ENCODE assay signal across 8 mouse cellular contexts in the genomic region with DNA sequence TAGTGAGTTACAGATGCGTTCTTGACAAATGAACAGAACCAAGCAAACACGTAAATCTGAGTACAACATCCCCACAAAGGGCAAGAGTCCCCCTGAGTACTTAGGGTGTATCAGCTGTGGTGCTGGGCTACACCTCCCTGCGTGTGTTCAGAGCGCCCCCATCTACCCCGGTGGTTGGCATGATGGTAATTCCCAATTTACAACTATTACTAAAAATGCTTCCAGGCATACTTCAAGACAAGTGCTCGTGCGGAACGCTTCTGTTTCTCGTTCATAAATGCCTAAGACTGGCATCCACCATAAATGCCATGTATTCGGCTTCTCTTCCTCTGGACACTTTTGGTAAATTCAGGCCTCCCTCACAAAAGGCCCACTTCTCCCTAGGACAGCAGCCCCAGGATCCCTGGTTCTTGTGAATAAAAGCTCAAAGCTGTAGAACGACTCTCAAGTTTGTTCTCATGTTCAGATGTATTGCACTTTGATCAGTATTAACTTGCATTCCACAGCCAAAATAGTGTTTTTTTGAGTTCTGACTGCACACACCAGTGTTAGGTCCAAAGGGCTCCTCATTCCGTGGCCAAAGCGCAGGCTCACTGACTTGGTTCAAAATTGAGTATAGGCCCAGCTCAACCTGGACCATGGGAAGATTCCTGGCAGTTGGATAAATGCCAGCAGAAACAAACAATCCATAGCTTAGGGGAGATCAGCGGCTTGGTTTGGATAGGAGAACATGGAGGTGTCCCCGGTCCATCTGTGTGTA. TPM values are rescaled to one million over a fixed set of nuclear protein-coding genes. Genes with fewer than 3 reads are reported as not detected.
DNase-seq lines count a peak whose midpoint lies in the region; ATAC-seq lines count a peak whose summit lies in the region.

No protein-coding gene starts in this region.

- H3K9me3 ChIP-seq in forebrain, embryonic 14.5 days (replicated peaks; ENCODE audit: control insufficient read depth, low read length) = no peaks in the 10 kb centered on the region
- H3K9me3 ChIP-seq in hindbrain, embryonic 12.5 days (replicated peaks) = no peaks in the 10 kb centered on the region

- DNase-seq in CD4-positive, CD25-positive, alpha-beta regulatory T cell, adult 2 months (ENCODE audit: low read depth, low spot score) = peak; percentile 71
- peak; percentile 42 for DNase-seq in adrenal gland, adult 8-10 months
- peak; percentile 51 for DNase-seq in forebrain, embryonic 14.5 days (ENCODE audit: low spot score)
- DNase-seq in layer of hippocampus, postnatal 14 days (ENCODE audit: low spot score in 2 of 2) = peak; percentile 9 to 16
- DNase-seq in retina, postnatal 1 day = peak; percentile 31
- peak; percentile 26 for DNase-seq in urinary bladder, postnatal 25 days (ENCODE audit: low spot score)

- peaks cover 14% of the 10 kb centered on the region for H3K36me3 ChIP-seq in forebrain, embryonic 14.5 days (ENCODE audit: control insufficient read depth, insufficient read depth, low read length)
- H3K36me3 ChIP-seq in hindbrain, embryonic 12.5 days = no peaks in the 10 kb centered on the region
- peaks cover 1% of the 10 kb centered on the region; the same call in 1 of the 2 replicates for H3K36me3 ChIP-seq in macrophage (ENCODE audit: inconsistent target)

- peaks cover 7% of the 10 kb centered on the region for H3K4me1 ChIP-seq in forebrain, embryonic 14.5 days (ENCODE audit: control insufficient read depth, insufficient read depth, low read length)
- H3K4me1 ChIP-seq in hindbrain, embryonic 12.5 days = 0 out of 2 replicates have a peak, but pooled peaks cover 6% of the 10 kb centered on the region

- peak; percentile 79; the same call in 1 of the 2 replicates for ATAC-seq in forebrain, embryonic 14.5 days
- ATAC-seq in hindbrain, embryonic 12.5 days (ENCODE audit: low FRiP score) = peak; percentile 72

- WGBS in forebrain, embryonic 14.5 days = 46% methylated on average over 15 of the region's 15 CpGs
- WGBS in hindbrain, embryonic 12.5 days = 44% methylated on average over 15 of the region's 15 CpGs
- 39% methylated on average over 15 of the region's 15 CpGs for WGBS in macrophage (ENCODE audit: missing documents)

- H3K4me3 ChIP-seq in forebrain, embryonic 14.5 days (ENCODE audit: low read depth, low read length) = peak overlapping the region; percentile 45
- peak overlapping the region; percentile 55 for H3K4me3 ChIP-seq in hindbrain, embryonic 12.5 days
- peak overlapping the region; percentile 64 for H3K4me3 ChIP-seq in macrophage (ENCODE audit: inconsistent target)

- peak overlapping the region; percentile 73 for H3K4me2 ChIP-seq in forebrain, embryonic 14.5 days (ENCODE audit: low read length)
- H3K4me2 ChIP-seq in hindbrain, embryonic 12.5 days (replicated peaks) = peak overlapping the region; percentile 88

- H3K79me2 ChIP-seq in macrophage (ENCODE audit: inconsistent target) = no peaks in the 10 kb centered on the region

- no peaks in the 10 kb centered on the region for H3K27me3 ChIP-seq in forebrain, embryonic 14.5 days (replicated peaks; ENCODE audit: control insufficient read depth, insufficient read depth, low read length)
- H3K27me3 ChIP-seq in hindbrain, embryonic 12.5 days = no peaks in the 10 kb centered on the region

- no peak overlapping the region for H3K27ac ChIP-seq in forebrain, embryonic 14.5 days (ENCODE audit: low read depth, low read length)
- no peak overlapping the region for H3K27ac ChIP-seq in hindbrain, embryonic 12.5 days
- H3K27ac ChIP-seq in macrophage = peak overlapping the region; percentile 62

- H3K9ac ChIP-seq in forebrain, embryonic 14.5 days (ENCODE audit: low read length) = peak overlapping the region; percentile 66; the same call in 1 of the 2 replicates
- peak overlapping the region; percentile 67 for H3K9ac ChIP-seq in hindbrain, embryonic 12.5 days

RNA-seq across cellular contexts. Expression of a gene that starts 0.6 kb away (rescaled TPM):
- total RNA-seq in adrenal gland, adult 8-10 months (2022) = 10 to 100 TPM in 3 of 4 experiments, 1 to 10 TPM in 1; 6.9 to 10.6 (median 10.3) TPM
- 0.76 and 1.2 TPM in 2 replicates for polyA plus RNA-seq in forebrain, embryonic 14.5 days (2014; fragmentation: Nextera tagmentation; extraction: Ambion mirVana)
- polyA plus RNA-seq in hindbrain, embryonic 12.5 days (2016; fragmentation: Nextera tagmentation; extraction: Ambion mirVana) = 4.7 and 5.9 TPM in 2 replicates
- under 1 TPM; 0.74 to 0.85 TPM for total RNA-seq in layer of hippocampus, postnatal 14 days (2021)
- 10 to 100 TPM in 18 of 26 experiments, 1 to 10 TPM in 8; 1.7 to 31.8 (median 18.3) TPM for total RNA-seq in macrophage (2018; cell fraction: chromatin; rRNA removed)
- 10 to 100 TPM in 20 of 26 experiments, 1 to 10 TPM in 6; 8.1 to 14.3 (median 11.7) TPM for total RNA-seq in macrophage (2018; cell fraction: cytosol; rRNA removed)
- 10 to 100 TPM in 19 of 26 experiments, 1 to 10 TPM in 7; 3.6 to 38.5 (median 15.2) TPM for total RNA-seq in macrophage (2018; cell fraction: nucleus; rRNA removed)
- polyA plus RNA-seq in macrophage (2018) = 9.8 to 12.2 TPM (median 10.3 TPM) in 3 replicates

RNA-seq across cellular contexts. Expression of a gene that starts 23.2 kb away (rescaled TPM):
- 10 to 100 TPM; 18.7 to 25.5 (median 23.4) TPM for total RNA-seq in adrenal gland, adult 8-10 months (2022)
- polyA plus RNA-seq in forebrain, embryonic 14.5 days (2014; fragmentation: Nextera tagmentation; extraction: Ambion mirVana) = 13.0 and 15.0 TPM in 2 replicates
- polyA plus RNA-seq in hindbrain, embryonic 12.5 days (2016; fragmentation: Nextera tagmentation; extraction: Ambion mirVana) = 13.8 and 14.0 TPM in 2 replicates
- 10 to 100 TPM in 1 of 2 experiments, 1 to 10 TPM in 1; 9.7 to 10.2 TPM for total RNA-seq in layer of hippocampus, postnatal 14 days (2021)
- 10 to 100 TPM; 14.5 to 51.9 (median 26.2) TPM for total RNA-seq in macrophage (2018; cell fraction: chromatin; rRNA removed)
- 10 to 100 TPM in 23 of 26 experiments, 1 to 10 TPM in 3; 7.6 to 23.1 (median 12.6) TPM for total RNA-seq in macrophage (2018; cell fraction: cytosol; rRNA removed)
- total RNA-seq in macrophage (2018; cell fraction: nucleus; rRNA removed) = 10 to 100 TPM; 12.4 to 54.1 (median 24.3) TPM
- 11.3 to 21.4 TPM (median 14.7 TPM) in 3 replicates for polyA plus RNA-seq in macrophage (2018)

RNA-seq across cellular contexts. Expression of a gene that starts 31.8 kb away (rescaled TPM):
- 10 to 100 TPM; 33.4 to 57.7 (median 43.0) TPM for total RNA-seq in adrenal gland, adult 8-10 months (2022)
- 17.5 and 18.1 TPM in 2 replicates for polyA plus RNA-seq in forebrain, embryonic 14.5 days (2014; fragmentation: Nextera tagmentation; extraction: Ambion mirVana)
- polyA plus RNA-seq in hindbrain, embryonic 12.5 days (2016; fragmentation: Nextera tagmentation; extraction: Ambion mirVana) = 38.0 TPM in 2 replicates
- total RNA-seq in layer of hippocampus, postnatal 14 days (2021) = 100 to 1,000 TPM; 141 to 146 TPM
- total RNA-seq in macrophage (2018; cell fraction: chromatin; rRNA removed) = 10 to 100 TPM in 18 of 26 experiments, 1 to 10 TPM in 8; 1.9 to 22.9 (median 12.7) TPM
- total RNA-seq in macrophage (2018; cell fraction: cytosol; rRNA removed) = 10 to 100 TPM in 21 of 26 experiments, 1 to 10 TPM in 5; 7.7 to 17.7 (median 12.1) TPM
- total RNA-seq in macrophage (2018; cell fraction: nucleus; rRNA removed) = 10 to 100 TPM in 18 of 26 experiments, 1 to 10 TPM in 8; 3.4 to 27.7 (median 14.7) TPM
- 11.3 to 21.1 TPM (median 14.9 TPM) in 3 replicates for polyA plus RNA-seq in macrophage (2018)

RNA-seq across cellular contexts. Expression of a gene that starts 40.8 kb away (rescaled TPM):
- 1 to 10 TPM; 1.8 to 2.2 (median 1.8) TPM for total RNA-seq in adrenal gland, adult 8-10 months (2022)
- polyA plus RNA-seq in forebrain, embryonic 14.5 days (2014; fragmentation: Nextera tagmentation; extraction: Ambion mirVana) = not detected in 2 replicates
- not detected in 2 replicates for polyA plus RNA-seq in hindbrain, embryonic 12.5 days (2016; fragmentation: Nextera tagmentation; extraction: Ambion mirVana)
- total RNA-seq in layer of hippocampus, postnatal 14 days (2021) = not detected
- total RNA-seq in macrophage (2018; cell fraction: chromatin; rRNA removed) = not detected
- total RNA-seq in macrophage (2018; cell fraction: cytosol; rRNA removed) = not detected
- not detected for total RNA-seq in macrophage (2018; cell fraction: nucleus; rRNA removed)
- not detected in 3 replicates for polyA plus RNA-seq in macrophage (2018)

Comparison
In these comparisons a context has a peak if more than half of its experiments do, and no peak if none do; other contexts are left out.
1. DNase-seq: peak in every context shown above with its lines; median percentile 71 in CD4-positive, CD25-positive, alpha-beta regulatory T cell, adult 2 months; 51 in forebrain, embryonic 14.5 days; 42 in adrenal gland, adult 8-10 months; 31 in retina, postnatal 1 day; 26 in urinary bladder, postnatal 25 days; 12 in layer of hippocampus, postnatal 14 days.